ENCODE assay signal across 9 mouse cellular contexts in the genomic region with DNA sequence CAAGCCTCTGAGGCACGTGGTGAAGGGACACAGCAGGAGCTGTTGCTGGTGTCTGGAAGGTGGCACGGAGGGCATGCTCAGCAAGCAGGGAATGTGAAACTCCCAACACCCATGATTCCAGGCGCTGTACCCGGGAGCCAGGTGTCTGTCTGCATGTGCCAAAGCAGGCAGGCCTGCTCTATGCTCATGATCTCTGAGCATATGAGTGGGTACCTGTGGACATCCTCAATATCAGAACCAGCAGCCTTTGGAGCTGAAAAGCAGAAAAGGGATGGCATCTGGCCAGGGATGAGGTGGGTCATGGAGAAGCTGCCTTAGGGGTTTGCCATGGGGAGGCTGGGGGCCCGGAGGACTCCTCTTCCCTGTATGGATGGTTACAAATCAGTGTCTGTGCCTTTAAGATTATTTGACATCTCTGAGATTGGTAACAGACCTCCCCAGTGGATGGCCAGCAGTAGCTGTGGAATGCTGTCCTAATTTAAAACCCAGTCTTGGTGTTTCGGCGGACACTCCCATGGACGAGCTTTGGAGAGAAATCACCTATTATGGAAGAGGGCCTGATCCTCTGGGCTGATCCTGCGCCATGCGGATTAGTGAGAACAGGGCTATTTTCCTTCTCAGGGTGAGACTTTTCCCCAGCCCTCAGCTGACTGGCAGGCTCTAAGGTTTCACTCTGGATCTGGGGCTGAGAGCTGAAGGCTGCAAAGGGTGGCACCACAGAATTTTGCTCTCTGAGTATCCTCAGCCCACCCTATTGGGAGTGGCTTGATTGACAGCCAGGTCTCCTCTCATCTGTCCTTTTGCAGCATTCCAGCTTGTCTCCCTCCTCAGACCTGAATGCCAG.
DNase-seq lines count a peak whose midpoint lies in the region; ATAC-seq and TF ChIP-seq lines count a peak whose summit lies in the region.
"Had no signal": no experiment of that assay in that cellular context is flagged by ENCODE, and none has a peak within 500 bp of the region (broad histone marks: within the 10 kb centered on the region; RNA-seq: fewer than 3 reads in every experiment).

No protein-coding gene starts in this region.

- no peak for ATAC-seq in embryonic facial prominence, embryonic 13.5 days (ENCODE audit: insufficient number of reproducible peaks, insufficient read depth, low FRiP score, low TSS enrichment, low read depth)
- 0 out of 2 replicates have a peak, but pooled peaks have one; percentile 22 for ATAC-seq in intestine, postnatal 0 days
- ATAC-seq: hindbrain, embryonic 16.5 days had no signal

- H3K4me1 ChIP-seq in embryonic facial prominence, embryonic 13.5 days, result peaks cover 20% of the 10 kb centered on the region
- H3K4me1 ChIP-seq in heart, embryonic 10.5 days, result peaks cover 18% of the 10 kb centered on the region
- H3K4me1 ChIP-seq in intestine, postnatal 0 days (replicated peaks; ENCODE audit: control insufficient read depth, insufficient read depth, low read length), result no peaks in the 10 kb centered on the region

- no peak overlapping the region for H3K4me3 ChIP-seq in embryonic facial prominence, embryonic 13.5 days
- peak overlapping the region; percentile 24 for H3K4me3 ChIP-seq in heart, embryonic 10.5 days
- no peak overlapping the region for H3K4me3 ChIP-seq in intestine, postnatal 0 days (ENCODE audit: low read depth, low read length)

- H3K4me2 ChIP-seq in embryonic facial prominence, embryonic 13.5 days, result no peak overlapping the region
- H3K4me2 ChIP-seq in intestine, postnatal 0 days (replicated peaks; ENCODE audit: low read depth), result no peak overlapping the region

- peak; percentile 31 for DNase-seq in Muller cell, postnatal 12 days (ENCODE audit: inconsistent ontology term)
- DNase-seq in heart, embryonic 10.5 days (ENCODE audit: low spot score), result peak; percentile 84
- no peak for DNase-seq in adrenal gland, postnatal 14 days
- no peak for DNase-seq in adrenal gland, adult 18-20 months (ENCODE audit: low spot score in 2 of 2)
- DNase-seq in lung, adult 18-20 months, result no peak
- DNase-seq: cerebellum, adult 11-12 months had no signal

- no peaks in the 10 kb centered on the region for H3K27me3 ChIP-seq in embryonic facial prominence, embryonic 13.5 days
- no peaks in the 10 kb centered on the region for H3K27me3 ChIP-seq in heart, embryonic 10.5 days (ENCODE audit: insufficient read depth, poor library complexity, severe bottlenecking)
- no peaks in the 10 kb centered on the region for H3K27me3 ChIP-seq in intestine, postnatal 0 days (replicated peaks; ENCODE audit: control insufficient read depth, insufficient read depth, low read length)

- WGBS in embryonic facial prominence, embryonic 13.5 days, result 38% methylated on average over 10 of the region's 10 CpGs
- WGBS in heart, embryonic 10.5 days, result 32% methylated on average over 10 of the region's 10 CpGs
- WGBS in intestine, postnatal 0 days, result 53% methylated on average over 10 of the region's 10 CpGs

- peak overlapping the region; percentile 28; the same call in 1 of the 2 replicates for H3K27ac ChIP-seq in embryonic facial prominence, embryonic 13.5 days
- H3K27ac ChIP-seq in heart, embryonic 10.5 days, result peak overlapping the region; percentile 87
- no peak overlapping the region; the same call in 1 of the 2 replicates for H3K27ac ChIP-seq in intestine, postnatal 0 days (ENCODE audit: low read depth, low read length)

- no peaks in the 10 kb centered on the region for H3K9me3 ChIP-seq in embryonic facial prominence, embryonic 13.5 days
- no peaks in the 10 kb centered on the region for H3K9me3 ChIP-seq in heart, embryonic 10.5 days
- H3K9me3 ChIP-seq in intestine, postnatal 0 days (ENCODE audit: control insufficient read depth), result no peaks in the 10 kb centered on the region

- no peak for TF ChIP-seq CTCF in intestine, postnatal 0 days (IDR thresholded peaks at IDR 0.05; ENCODE audit: low read depth)

- H3K36me3 ChIP-seq in embryonic facial prominence, embryonic 13.5 days, result no peaks in the 10 kb centered on the region
- no peaks in the 10 kb centered on the region for H3K36me3 ChIP-seq in heart, embryonic 10.5 days
- H3K36me3 ChIP-seq in intestine, postnatal 0 days (ENCODE audit: control insufficient read depth, insufficient read depth), result no peaks in the 10 kb centered on the region

- no peak overlapping the region for H3K9ac ChIP-seq in embryonic facial prominence, embryonic 13.5 days
- no peak overlapping the region for H3K9ac ChIP-seq in intestine, postnatal 0 days (ENCODE audit: low read depth, low read length)

Comparison
In these comparisons a context has a peak if more than half of its experiments do, and no peak if none do; other contexts are left out.
1. DNase-seq: peak in Muller cell, postnatal 12 days (single experiment) and heart, embryonic 10.5 days (single experiment); none in adrenal gland, postnatal 14 days (single experiment), adrenal gland, adult 18-20 months (0 of 2) and lung, adult 18-20 months (0 of 2).